Mouse (Mus musculus) forebrain, embryonic 11.5 days (tissue): ENCODE measurements around the gene 1700001O22Rik. TPM values are rescaled to one million over a fixed set of nuclear protein-coding genes. Genes with fewer than 3 reads are reported as not detected.
A peak's percentile ranks its signal among the peaks of the same experiment; 100 is the strongest.

ENCODE experiments used
- ATAC-seq: fragments of 200-750 bp; cut with Nextera tagmentation; replicated peaks from 2 replicates; pipeline ENCODE4 v1.8.0; 2017; ENCODE audit warnings: moderate TSS enrichment; ENCODE audit not compliant: low FRiP score
- DNase-seq: peaks from one replicate; pipeline ENCODE4 v3.0.0-alpha.2; 2017; ENCODE audit warnings: low spot score
- H3K27ac ChIP-seq: fragments of 300-500 bp; sonication (generic); 2 replicates; pipeline ENCODE4 v1.5.1; 2014; ENCODE audit warnings: low read depth, low read length
- H3K27me3 ChIP-seq: fragments of 300-500 bp; sonication (generic); 2 replicates; pipeline ENCODE4 v1.6.1; 2014; ENCODE audit warnings: mild to moderate bottlenecking, low read length, mixed read lengths; ENCODE audit not compliant: control insufficient read depth, insufficient read depth
- H3K36me3 ChIP-seq: fragments of 300-500 bp; sonication (generic); 2 replicates; pipeline ENCODE4 v1.6.1; 2014; ENCODE audit warnings: mild to moderate bottlenecking, low read length, moderate library complexity, mixed read lengths; ENCODE audit not compliant: control insufficient read depth, insufficient read depth
- H3K4me1 ChIP-seq: fragments of 300-500 bp; sonication (generic); replicated peaks from 2 replicates; pipeline ENCODE4 v1.6.1; 2014; ENCODE audit warnings: low read length, mixed read lengths; ENCODE audit not compliant: control insufficient read depth, insufficient read depth
- H3K4me2 ChIP-seq: fragments of 300-500 bp; sonication (generic); 2 replicates; pipeline ENCODE4 v1.6.1; 2014; ENCODE audit warnings: low read depth, mild to moderate bottlenecking, low read length, moderate library complexity, mixed read lengths; ENCODE audit not compliant: severe bottlenecking
- H3K4me3 ChIP-seq: fragments of 300-500 bp; sonication (generic); 2 replicates; pipeline ENCODE4 v1.5.1; 2014; ENCODE audit warnings: low read depth, low read length
- H3K9ac ChIP-seq: fragments of 300-500 bp; sonication (generic); 2 replicates; pipeline ENCODE4 v1.6.1; 2014; ENCODE audit warnings: low read length
- H3K9me3 ChIP-seq: fragments of 300-500 bp; sonication (generic); 2 replicates; pipeline ENCODE4 v1.6.1; 2016; ENCODE audit warnings: low read length, mixed read lengths; ENCODE audit not compliant: control insufficient read depth
- WGBS: fragments of 180-500 bp; shearing (Covaris S2); extraction: QIAGEN DNeasy Blood & Tissue Kit; methylation state at CpG from one replicate; pipeline ENCODE4 v1.1.7; 2014; 5-methylcytosine and 5-hydroxymethylcytosine counted together
- polyA plus RNA-seq: library from polyadenylated mRNA; unstranded; fragments of >200 nt; fragmentation: Nextera tagmentation; extraction: Ambion mirVana; gene quantifications from 2 replicates; pipeline ENCODE4 v1.2.1, GENCODE M21; 2014

1700001O22Rik gene
- polyA plus RNA-seq, 1 experiment from 2014 or later, result 4.6 TPM

GRCm38 (mm10) chr2:30836238-30836990, 33.0 kb upstream of the 1700001O22Rik start:
- H3K4me1 ChIP-seq, result peaks cover 7% of the 10 kb centered on the region
- 7% methylated on average over 21 of the region's 21 CpGs for WGBS

GRCm38 (mm10) chr2:30834373-30835022, 31.0 kb upstream of the 1700001O22Rik start, which contains the start of gene Prrx2:
TSS of gene Prrx2 (plus strand) at chr2:30834972.
- Histone ChIP-seq H3K9ac (no peak within 1 kb of the TSS), H3K4me3 (no peak within 1 kb of the TSS), H3K9me3 (no peaks in the 10 kb centered on the region), H3K4me1 (peaks cover 7% of the 10 kb centered on the region), H3K27me3 (no peaks in the 10 kb centered on the region), H3K27ac (peak within 1 kb of the TSS; percentile 70), H3K4me2 (no peak within 1 kb of the TSS), H3K36me3 (no peaks in the 10 kb centered on the region)
- WGBS, result 63% methylated on average over 9 of the region's 10 CpGs
- ATAC-seq, result no peak
- no peak for DNase-seq

More at GRCm38 (mm10) chr2:30836238-30836990, 33.0 kb upstream of the 1700001O22Rik start:
- Histone ChIP-seq H3K9ac (peak overlapping the region; percentile 42; the same call in 1 of the 2 replicates), H3K4me3 (no peak overlapping the region), H3K4me2 (peak overlapping the region; percentile 20), H3K27me3 (no peaks in the 10 kb centered on the region), H3K27ac (peak overlapping the region; percentile 70), H3K36me3 (no peaks in the 10 kb centered on the region), H3K9me3 (no peaks in the 10 kb centered on the region)
- ATAC-seq (peak; percentile 71), DNase-seq (peak; percentile 81)

- Histone ChIP-seq H3K4me3 (no peak overlapping the region), H3K27ac (peak overlapping the region; percentile 46; the same call in 1 of the 2 replicates)
- WGBS, result 69% methylated on average over 5 of the region's 5 CpGs
These were observed 30.2 kb upstream of the 1700001O22Rik start for GRCm38 (mm10) chr2:30833644-30834043.

GRCm38 (mm10) chr2:30830283-30830795, 26.9 kb upstream of the 1700001O22Rik start, which contains the start of gene Asb6:
TSS of gene Asb6 (minus strand) at chr2:30830333.
- peaks cover 7% of the 10 kb centered on the region; the same call in 1 of the 2 replicates for H3K4me1 ChIP-seq

More at GRCm38 (mm10) chr2:30833644-30834043, 30.2 kb upstream of the 1700001O22Rik start:
- H3K4me2 ChIP-seq, result no peak overlapping the region
- H3K9me3 ChIP-seq, result no peaks in the 10 kb centered on the region
- H3K4me1 ChIP-seq, result peaks cover 7% of the 10 kb centered on the region
- no peaks in the 10 kb centered on the region for H3K36me3 ChIP-seq
- DNase-seq (no peak), ATAC-seq (no peak)
- no peak overlapping the region for H3K9ac ChIP-seq
- H3K27me3 ChIP-seq, result no peaks in the 10 kb centered on the region

GRCm38 (mm10) chr2:30829315-30829714, 25.9 kb upstream of the 1700001O22Rik start:
- Histone ChIP-seq H3K4me2 (no peak overlapping the region), H3K9ac (no peak overlapping the region), H3K4me3 (no peak overlapping the region), H3K27me3 (no peaks in the 10 kb centered on the region), H3K27ac (no peak overlapping the region), H3K36me3 (peaks cover 4% of the 10 kb centered on the region; the same call in 1 of the 2 replicates), H3K4me1 (peaks cover 7% of the 10 kb centered on the region; the same call in 1 of the 2 replicates), H3K9me3 (no peaks in the 10 kb centered on the region)
- 49% methylated on average over 5 of the region's 5 CpGs for WGBS
- ATAC-seq, result no peak
- DNase-seq, result peak; percentile 78

More at GRCm38 (mm10) chr2:30830283-30830795, 26.9 kb upstream of the 1700001O22Rik start, which contains the start of gene Asb6:
- 4% methylated on average over 4 of the region's 4 CpGs for WGBS
- H3K4me2 ChIP-seq, result no peak within 1 kb of the TSS
- DNase-seq (no peak), ATAC-seq (no peak)
- H3K4me3 ChIP-seq, result no peak within 1 kb of the TSS
- H3K9ac ChIP-seq, result no peak within 1 kb of the TSS
- H3K9me3 ChIP-seq, result no peaks in the 10 kb centered on the region
- H3K27me3 ChIP-seq, result no peaks in the 10 kb centered on the region
- no peak within 1 kb of the TSS for H3K27ac ChIP-seq
- H3K36me3 ChIP-seq, result peaks cover 2% of the 10 kb centered on the region; the same call in 1 of the 2 replicates

- H3K4me1 ChIP-seq, result peaks cover 7% of the 10 kb centered on the region; the same call in 1 of the 2 replicates
- no peaks in the 10 kb centered on the region for H3K27me3 ChIP-seq
- DNase-seq (peak; percentile 98), ATAC-seq (peak; percentile 81)
- peak overlapping the region; percentile 96 for H3K4me3 ChIP-seq
- peak overlapping the region; percentile 91 for H3K4me2 ChIP-seq
- H3K9ac ChIP-seq, result peak overlapping the region; percentile 83
- peak overlapping the region; percentile 31; the same call in 1 of the 2 replicates for H3K27ac ChIP-seq
- peaks cover 7% of the 10 kb centered on the region; the same call in 1 of the 2 replicates for H3K36me3 ChIP-seq
- H3K9me3 ChIP-seq, result no peaks in the 10 kb centered on the region
- WGBS, result under 1% methylated on average over 63 of the region's 63 CpGs
These were observed 24.5 kb upstream of the 1700001O22Rik start for GRCm38 (mm10) chr2:30827749-30828475.

GRCm38 (mm10) chr2:30826825-30827748, 23.6 kb upstream of the 1700001O22Rik start:
- H3K9ac ChIP-seq, result peak overlapping the region; percentile 83

More at GRCm38 (mm10) chr2:30826825-30827748, 23.6 kb upstream of the 1700001O22Rik start:
- Histone ChIP-seq H3K27ac (peak overlapping the region; percentile 31; the same call in 1 of the 2 replicates), H3K27me3 (no peaks in the 10 kb centered on the region), H3K9me3 (no peaks in the 10 kb centered on the region), H3K4me1 (peaks cover 7% of the 10 kb centered on the region; the same call in 1 of the 2 replicates), H3K36me3 (peaks cover 14% of the 10 kb centered on the region), H3K4me2 (peak overlapping the region; percentile 91), H3K4me3 (peak overlapping the region; percentile 96)
- 36% methylated on average over 26 of the region's 26 CpGs for WGBS
- DNase-seq (peak; percentile 75), ATAC-seq (no peak)
